Mouse (Mus musculus) CH12.LX (cell line): ENCODE measurements at regions not wholly inside any gene's neighbourhood (a gene's known extent, or its start where the extent isn't known, plus 50 kb on each side); places are given as distances from the start of the nearest gene placed in this dataset.

Experiments
- DNase-seq: peaks from one replicate; pipeline ENCODE4 v3.0.0-alpha.2; 2013; ENCODE audit errors: extremely low read depth
- H3K27ac ChIP-seq: 2 replicates; pipeline ENCODE4 v1.5.1; 2012; ENCODE audit warnings: low read depth, mild to moderate bottlenecking, control low read depth, moderate library complexity; ENCODE audit not compliant: insufficient read depth
- H3K27me3 ChIP-seq: replicated peaks from 2 replicates; pipeline ENCODE3; 2012; ENCODE audit warnings: inconsistent platforms
- H3K36me3 ChIP-seq, 2 experiments: replicated peaks in 1 of 2; 2 replicates each; pipeline versions ENCODE3 to v1.6.1; 2012; ENCODE audit warnings: inconsistent platforms in 1 of 2, low read length in 1 of 2, mild to moderate bottlenecking in 1 of 2, mixed read lengths in 1 of 2, moderate library complexity in 1 of 2; ENCODE audit not compliant: control insufficient read depth in 1 of 2, insufficient read depth in 1 of 2
- H3K4me1 ChIP-seq, 2 experiments: 2 replicates each; pipeline ENCODE4 v1.6.1; 2012; ENCODE audit warnings: inconsistent platforms in 1 of 2, moderate library complexity in 1 of 2; ENCODE audit not compliant: insufficient read depth in 2 of 2, control insufficient read depth in 1 of 2
- H3K4me2 ChIP-seq: 2 replicates; pipeline ENCODE4 v1.6.1; 2012; ENCODE audit warnings: low read depth, mild to moderate bottlenecking, control low read depth; ENCODE audit not compliant: poor library complexity, insufficient read depth, severe bottlenecking
- H3K4me3 ChIP-seq, 3 experiments: fragments of 150-350 bp in 1 of 3; sonication (generic) in 1 of 3; replicated peaks in 1 of 3; 2 replicates each; pipeline versions ENCODE3 to v1.5.1; 2011 to 2012; ENCODE audit warnings: low read depth in 2 of 3, low read length in 2 of 3, mild to moderate bottlenecking in 2 of 3, moderate library complexity in 2 of 3, control low read depth in 1 of 3, improper control_type of control experiment in 1 of 3, inconsistent platforms in 1 of 3, mixed read lengths in 1 of 3; ENCODE audit not compliant: poor library complexity in 1 of 3
- H3K79me2 ChIP-seq: replicated peaks from 2 replicates; pipeline ENCODE4 v1.6.1; 2012; ENCODE audit warnings: mild to moderate bottlenecking, moderate library complexity; ENCODE audit not compliant: control insufficient read depth, poor library complexity, insufficient read depth, severe bottlenecking; ENCODE audit errors: extremely low read depth
- H3K9ac ChIP-seq: 2 replicates; pipeline ENCODE4 v1.6.1; 2012; ENCODE audit warnings: low read depth, mild to moderate bottlenecking, control low read depth, moderate library complexity; ENCODE audit not compliant: insufficient read depth
- H3K9me3 ChIP-seq: replicated peaks from 2 replicates; pipeline ENCODE3; 2012; ENCODE audit warnings: low read length, inconsistent platforms, mixed read lengths
- CHD1 ChIP-seq: IDR thresholded peaks from 2 replicates; pipeline ENCODE4 v1.6.1; 2012; ENCODE audit warnings: low read depth, low read length, improper control_type of control experiment, inconsistent platforms
- CHD2 ChIP-seq: IDR thresholded peaks from 2 replicates; pipeline ENCODE4 v1.6.1; 2011; ENCODE audit warnings: low read length, improper control_type of control experiment
- CTCF ChIP-seq, 2 experiments: IDR thresholded peaks in 1 of 2; conservative IDR thresholded peaks in 1 of 2; 2 replicates each; pipeline ENCODE4 v1.5.1; 2011 to 2012; ENCODE audit warnings: low read depth in 2 of 2, low read length in 2 of 2, improper control_type of control experiment in 1 of 2, inconsistent platforms in 1 of 2, mild to moderate bottlenecking in 1 of 2, moderate library complexity in 1 of 2
- E2F4 ChIP-seq: IDR thresholded peaks from 2 replicates; pipeline ENCODE4 v1.6.1; 2011; ENCODE audit warnings: low read depth, low read length, improper control_type of control experiment; ENCODE audit not compliant: insufficient replicate concordance
- ETS1 ChIP-seq: conservative IDR thresholded peaks from 2 replicates; pipeline ENCODE4 v1.6.1; 2012; ENCODE audit warnings: low read depth, mild to moderate bottlenecking, inconsistent platforms, low read length, improper control_type of control experiment, moderate library complexity
- GABPA ChIP-seq: IDR thresholded peaks from 2 replicates; pipeline ENCODE4 v1.6.1; 2012; ENCODE audit warnings: low read depth, low read length, improper control_type of control experiment, inconsistent platforms; ENCODE audit not compliant: insufficient replicate concordance
- IRF4 ChIP-seq: IDR thresholded peaks from 2 replicates; pipeline ENCODE4 v1.6.1; 2014; ENCODE audit warnings: low read depth, mild to moderate bottlenecking, inconsistent platforms, low read length, improper control_type of control experiment
- JUN ChIP-seq: IDR thresholded peaks from 2 replicates; pipeline ENCODE4 v1.6.1; 2011; ENCODE audit warnings: low read depth, mild to moderate bottlenecking, low read length, improper control_type of control experiment, moderate library complexity; ENCODE audit not compliant: insufficient read depth
- JUND ChIP-seq: conservative IDR thresholded peaks from 2 replicates; pipeline ENCODE4 v1.6.1; 2011; ENCODE audit warnings: low read depth, low read length, improper control_type of control experiment
- MAFK ChIP-seq: IDR thresholded peaks from 2 replicates; pipeline ENCODE4 v1.6.1; 2011; ENCODE audit warnings: low read length, improper control_type of control experiment; ENCODE audit not compliant: insufficient replicate concordance
- MAX ChIP-seq: IDR thresholded peaks from 2 replicates; pipeline ENCODE4 v1.6.1; 2011; ENCODE audit warnings: low read length, improper control_type of control experiment
- MEF2A ChIP-seq: IDR thresholded peaks from 2 replicates; pipeline ENCODE4 v1.6.1; 2014; ENCODE audit warnings: low read depth, mild to moderate bottlenecking, inconsistent platforms, low read length, improper control_type of control experiment, borderline replicate concordance
- MXI1 ChIP-seq: IDR thresholded peaks from 2 replicates; pipeline ENCODE4 v1.6.1; 2011; ENCODE audit warnings: mild to moderate bottlenecking, low read depth, low read length, improper control_type of control experiment
- POLR2A ChIP-seq: IDR thresholded peaks from 2 replicates; pipeline ENCODE4 v1.6.1; 2011; ENCODE audit warnings: low read depth, mild to moderate bottlenecking, improper control_type of control experiment, low read length
- POLR2AphosphoS2 ChIP-seq: IDR thresholded peaks from 2 replicates; pipeline ENCODE4 v1.6.1; 2011; ENCODE audit warnings: low read depth, low read length, improper control_type of control experiment
- RAD21 ChIP-seq: IDR thresholded peaks from 2 replicates; pipeline ENCODE4 v1.6.1; 2011; ENCODE audit warnings: low read depth, mild to moderate bottlenecking, low read length, improper control_type of control experiment, moderate library complexity
- SMC3 ChIP-seq: IDR thresholded peaks from 2 replicates; pipeline ENCODE4 v1.6.1; 2011; ENCODE audit warnings: low read depth, low read length, improper control_type of control experiment
- TBP ChIP-seq: conservative IDR thresholded peaks from 2 replicates; pipeline ENCODE4 v1.6.1; 2011; ENCODE audit warnings: low read depth, low read length, improper control_type of control experiment
- UBTF ChIP-seq: IDR thresholded peaks from 2 replicates; pipeline ENCODE4 v1.6.1; 2012; ENCODE audit warnings: low read depth, mild to moderate bottlenecking, inconsistent platforms, low read length, improper control_type of control experiment, moderate library complexity
- USF1 ChIP-seq: IDR thresholded peaks from 2 replicates; pipeline ENCODE4 v1.6.1; 2014; ENCODE audit warnings: low read depth, mild to moderate bottlenecking, inconsistent platforms, low read length, improper control_type of control experiment
- ZNF384 ChIP-seq: IDR thresholded peaks from 2 replicates; pipeline ENCODE4 v1.6.1; 2012; ENCODE audit warnings: low read depth, low read length, improper control_type of control experiment, inconsistent platforms
- dilution Hi-C: fragments of 300-500 bp; cut with MboI; formaldehyde crosslinking; loops from 2 replicates; pipeline ENCODE4 v1.14.3; 2020; ENCODE audit warnings: low sequenced_read_pairs; ENCODE audit not compliant: extremely low pct_unique_long_range_greater_than_20kb, extremely low pct_ligation_motif_present
- in situ Hi-C: fragments of 300-500 bp; cut with MboI; formaldehyde crosslinking; loops from 3 replicates; pipeline ENCODE4 v1.14.3; 2019; ENCODE audit warnings: low sequenced_read_pairs, low pct_ligation_motif_present, low pct_unique_long_range_greater_than_20kb, mixed read lengths

- dilution Hi-C loops: no loop called here
- in situ Hi-C loops: no loop called here
- no peak for DNase-seq
- H3K36me3 ChIP-seq: no peaks in the 10 kb centered on the region
- no peaks in the 10 kb centered on the region for H3K79me2 ChIP-seq
- no peak overlapping the region for H3K4me3 ChIP-seq
- H3K9ac ChIP-seq: no peak overlapping the region
- H3K27me3 ChIP-seq: no peaks in the 10 kb centered on the region
- H3K4me2 ChIP-seq: no peak overlapping the region
- peaks cover 80% of the 10 kb centered on the region for H3K9me3 ChIP-seq
- no peak overlapping the region for H3K27ac ChIP-seq
- TF ChIP-seq MAFK (no peak), CHD2 (no peak), UBTF (no peak), POLR2A (no peak), MAX (no peak), E2F4 (no peak), USF1 (no peak), IRF4 (no peak), SMC3 (no peak), POLR2AphosphoS2 (no peak), CTCF (conservative IDR thresholded peaks at IDR 0.05 in 1 of 2, IDR thresholded peaks at IDR 0.05 in 1 of 2; ENCODE audit: low read depth in 2 of 2, low read length in 2 of 2) (no peak), MXI1 (no peak), JUN (no peak), JUND (no peak), GABPA (no peak), RAD21 (no peak)
- H3K4me1 ChIP-seq: no peaks in the 10 kb centered on the region
These were observed 302.3 kb upstream of the 9630041A04Rik start for GRCm38 (mm10) chr9:101559366-101559765.

- TF ChIP-seq ZNF384 (no peak), ETS1 (no peak), E2F4 (no peak), CHD1 (no peak), GABPA (no peak), TBP (no peak), MEF2A (no peak), POLR2AphosphoS2 (no peak), MAX (no peak), POLR2A (no peak)
- H3K36me3 ChIP-seq: no peaks in the 10 kb centered on the region
- H3K9me3 ChIP-seq: peaks cover 85% of the 10 kb centered on the region
- H3K9ac ChIP-seq: no peak overlapping the region
- no peaks in the 10 kb centered on the region for H3K27me3 ChIP-seq
- no peak overlapping the region for H3K4me3 ChIP-seq
- H3K79me2 ChIP-seq: no peaks in the 10 kb centered on the region
- H3K4me2 ChIP-seq: no peak overlapping the region
- dilution Hi-C loops: no loop called here
- H3K27ac ChIP-seq: no peak overlapping the region
- in situ Hi-C loops: no loop called here
- no peaks in the 10 kb centered on the region for H3K4me1 ChIP-seq
- no peak for DNase-seq
These were observed 303.5 kb upstream of the Ppp2r3a start for GRCm38 (mm10) chr9:101555011-101555673.
